Mouse (Mus musculus) E14TG2a.4 (cell line): ENCODE measurements around the gene Olfr453.

Source experiments
- CTCF ChIP-seq: conservative IDR thresholded peaks from 2 replicates; pipeline ENCODE4 v1.5.1; 2014; ENCODE audit warnings: low read length
- NANOG ChIP-seq: IDR thresholded peaks from 2 replicates; pipeline ENCODE4 v1.6.1; 2014; ENCODE audit warnings: borderline replicate concordance, low read length, mixed read lengths
- POU5F1 ChIP-seq: IDR thresholded peaks from 2 replicates; pipeline ENCODE4 v1.6.1; 2014; ENCODE audit warnings: low read length, borderline replicate concordance

DNA sequence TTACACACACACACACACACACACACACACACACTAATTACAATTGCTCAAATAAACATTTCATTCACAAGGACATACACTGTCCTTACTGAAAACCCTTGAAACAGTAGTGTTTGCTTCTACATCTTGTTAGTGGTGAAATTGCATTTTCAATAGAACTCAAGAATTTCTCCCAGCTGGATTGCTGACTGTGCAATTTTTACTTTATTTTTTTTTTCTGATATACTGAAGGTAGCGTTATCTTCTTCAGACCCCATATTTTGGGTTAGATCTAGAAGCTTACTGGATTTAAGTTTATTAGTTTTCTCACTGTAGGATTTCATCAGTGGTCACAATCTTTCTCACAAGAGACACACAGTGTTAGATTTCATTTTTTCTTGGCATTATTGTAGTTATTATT is 37.9 kb downstream of the Olfr453 start:
- TF ChIP-seq CTCF, result no peak
- TF ChIP-seq POU5F1, result no peak
- TF ChIP-seq NANOG, result no peak
